Mouse (Mus musculus): ENCODE measurements at regions not wholly inside any gene's neighbourhood (a gene's known extent, or its start where the extent isn't known, plus 50 kb on each side); places are given as distances from the start of the nearest gene placed in this dataset.

- no peak for ATAC-seq
- H3K4me2 ChIP-seq (ENCODE audit: low read length): no peak overlapping the region
- no peak overlapping the region for H3K4me3 ChIP-seq (ENCODE audit: low read depth, low read length)
- H3K27ac ChIP-seq (ENCODE audit: low read depth, low read length): no peak overlapping the region
- H3K4me1 ChIP-seq (ENCODE audit: control insufficient read depth, insufficient read depth, low read length): no peaks in the 10 kb centered on the region
- H3K9me3 ChIP-seq (replicated peaks; ENCODE audit: control insufficient read depth, low read length): no peaks in the 10 kb centered on the region
- DNase-seq (ENCODE audit: low spot score): no peak
- WGBS: 92% methylated on average over 3 of the region's 3 CpGs
- H3K27me3 ChIP-seq (replicated peaks; ENCODE audit: control insufficient read depth, insufficient read depth, low read length): no peaks in the 10 kb centered on the region
- H3K9ac ChIP-seq (ENCODE audit: low read length): no peak overlapping the region
- H3K36me3 ChIP-seq (ENCODE audit: control insufficient read depth, insufficient read depth, low read length): no peaks in the 10 kb centered on the region
Measured at GRCm38 (mm10) chr3:78284071-78284470, 1002.2 kb downstream of the Rapgef2 start.

- H3K36me3 ChIP-seq (ENCODE audit: control insufficient read depth, insufficient read depth, low read length): no peaks in the 10 kb centered on the region
- H3K4me1 ChIP-seq (ENCODE audit: control insufficient read depth, insufficient read depth, low read length): no peaks in the 10 kb centered on the region
- no peaks in the 10 kb centered on the region for H3K27me3 ChIP-seq (replicated peaks; ENCODE audit: control insufficient read depth, insufficient read depth, low read length)
- ATAC-seq: no peak
- no peak overlapping the region for H3K27ac ChIP-seq (ENCODE audit: low read depth, low read length)
- no peak overlapping the region for H3K4me3 ChIP-seq (ENCODE audit: low read depth, low read length)
- peak; percentile 6 for DNase-seq (ENCODE audit: low spot score)
- no peak overlapping the region for H3K4me2 ChIP-seq (ENCODE audit: low read length)
- 84% methylated on average over 7 of the region's 7 CpGs for WGBS
- H3K9me3 ChIP-seq (replicated peaks; ENCODE audit: control insufficient read depth, low read length): no peaks in the 10 kb centered on the region
- no peak overlapping the region for H3K9ac ChIP-seq (ENCODE audit: low read length)
Measured at GRCm38 (mm10) chr3:78236920-78237319, 1049.4 kb downstream of the Rapgef2 start.

DNA sequence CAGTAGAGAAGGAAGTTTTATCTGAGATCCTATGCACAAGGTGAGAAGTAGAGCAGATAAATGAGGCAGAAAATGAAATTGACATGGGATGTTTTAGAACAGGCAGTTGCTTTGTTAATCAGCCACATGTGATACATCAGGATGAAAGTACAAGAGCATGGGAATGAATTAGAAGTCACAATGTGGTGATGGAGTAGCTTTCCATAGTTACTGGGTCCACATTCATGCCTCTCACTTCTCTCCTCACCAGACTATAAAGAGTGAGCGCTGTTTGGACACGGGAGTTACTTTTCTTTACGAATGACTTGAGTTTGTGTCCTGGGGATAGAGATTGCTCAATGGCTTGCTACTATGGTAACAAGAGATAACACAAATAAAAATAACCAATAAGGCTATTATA is 1076.6 kb downstream of the Rapgef2 start:
- Histone ChIP-seq H3K4me2 (ENCODE audit: low read length) (no peak overlapping the region), H3K27ac (ENCODE audit: low read depth, low read length) (no peak overlapping the region), H3K4me1 (ENCODE audit: control insufficient read depth, insufficient read depth, low read length) (no peaks in the 10 kb centered on the region), H3K36me3 (ENCODE audit: control insufficient read depth, insufficient read depth, low read length) (no peaks in the 10 kb centered on the region), H3K9ac (ENCODE audit: low read length) (no peak overlapping the region), H3K4me3 (ENCODE audit: low read depth, low read length) (no peak overlapping the region), H3K27me3 (replicated peaks; ENCODE audit: control insufficient read depth, insufficient read depth, low read length) (no peaks in the 10 kb centered on the region), H3K9me3 (replicated peaks; ENCODE audit: control insufficient read depth, low read length) (no peaks in the 10 kb centered on the region)
- DNase-seq (ENCODE audit: low spot score) (no peak), ATAC-seq (no peak)
- WGBS: 85% methylated on average over 3 of the region's 3 CpGs

DNA sequence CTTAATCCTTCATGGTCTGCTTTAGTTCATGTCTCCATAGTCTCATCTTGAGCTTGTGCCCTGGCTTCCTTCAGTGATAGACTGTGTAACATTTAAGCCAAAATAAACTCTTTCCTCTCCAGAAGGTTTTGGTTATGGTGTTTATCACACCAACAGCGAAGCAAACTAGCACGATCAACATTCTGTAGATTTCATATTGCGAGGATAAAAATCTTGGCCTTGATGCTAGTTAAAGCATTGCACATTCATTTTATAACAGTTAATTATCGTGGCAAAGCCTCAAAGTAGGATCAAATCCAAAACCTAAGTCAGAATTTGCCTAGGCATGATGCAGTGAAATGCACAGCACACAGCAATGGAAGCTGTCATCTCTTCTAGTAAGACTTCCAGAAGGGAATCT is 1123.7 kb downstream of the Rapgef2 start:
- no peaks in the 10 kb centered on the region for H3K9me3 ChIP-seq (replicated peaks; ENCODE audit: control insufficient read depth, low read length)
- peak; percentile 77 for DNase-seq (ENCODE audit: low spot score)
- peak; percentile 58; the same call in 1 of the 2 replicates for ATAC-seq
- H3K36me3 ChIP-seq (ENCODE audit: control insufficient read depth, insufficient read depth, low read length): no peaks in the 10 kb centered on the region
- H3K9ac ChIP-seq (ENCODE audit: low read length): no peak overlapping the region
- 81% methylated on average over 4 of the region's 4 CpGs for WGBS
- no peaks in the 10 kb centered on the region for H3K4me1 ChIP-seq (ENCODE audit: control insufficient read depth, insufficient read depth, low read length)
- no peaks in the 10 kb centered on the region for H3K27me3 ChIP-seq (replicated peaks; ENCODE audit: control insufficient read depth, insufficient read depth, low read length)
- H3K27ac ChIP-seq (ENCODE audit: low read depth, low read length): no peak overlapping the region
- no peak overlapping the region for H3K4me2 ChIP-seq (ENCODE audit: low read length)
- no peak overlapping the region for H3K4me3 ChIP-seq (ENCODE audit: low read depth, low read length)

DNA sequence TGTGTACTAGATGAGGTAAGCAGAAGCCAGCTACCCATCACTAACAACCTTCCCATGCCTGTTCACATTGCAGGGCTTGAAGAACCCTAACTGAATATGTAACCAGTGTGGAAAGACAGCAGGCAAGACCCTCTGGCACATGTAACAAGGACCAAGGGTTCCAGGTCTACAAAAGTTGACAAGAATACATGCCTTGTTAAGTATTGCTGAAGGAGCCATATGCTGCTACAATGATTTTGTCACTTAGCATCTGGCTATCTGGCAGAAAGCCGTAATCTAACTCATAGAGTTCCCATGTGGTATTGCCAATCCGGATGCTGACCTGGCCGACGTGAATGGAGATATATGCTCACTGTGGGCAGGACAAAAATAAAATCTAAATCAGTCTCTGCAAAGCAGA is 1127.9 kb downstream of the Rapgef2 start:
- no peaks in the 10 kb centered on the region for H3K27me3 ChIP-seq (replicated peaks; ENCODE audit: control insufficient read depth, insufficient read depth, low read length)
- H3K36me3 ChIP-seq (ENCODE audit: control insufficient read depth, insufficient read depth, low read length): no peaks in the 10 kb centered on the region
- H3K4me3 ChIP-seq (ENCODE audit: low read depth, low read length): no peak overlapping the region
- no peak overlapping the region for H3K9ac ChIP-seq (ENCODE audit: low read length)
- DNase-seq (ENCODE audit: low spot score) (peak; percentile 14), ATAC-seq (no peak)
- H3K4me1 ChIP-seq (ENCODE audit: control insufficient read depth, insufficient read depth, low read length): no peaks in the 10 kb centered on the region
- no peak overlapping the region for H3K27ac ChIP-seq (ENCODE audit: low read depth, low read length)
- no peak overlapping the region for H3K4me2 ChIP-seq (ENCODE audit: low read length)
- H3K9me3 ChIP-seq (replicated peaks; ENCODE audit: control insufficient read depth, low read length): no peaks in the 10 kb centered on the region
- WGBS: 81% methylated on average over 4 of the region's 4 CpGs

Data from forebrain, embryonic 14.5 days (tissue).